Mouse (Mus musculus) heart, postnatal 36 days (tissue): ENCODE results near the gene Ada. TPM values are rescaled to one million over a fixed set of nuclear protein-coding genes. Genes with fewer than 3 reads are reported as not detected.
A peak's percentile ranks its signal among the peaks of the same experiment; 100 is the strongest.
"Not testable (repeated sequence)": the region's sequence is repeated elsewhere in the genome, so short reads cannot be mapped to it uniquely, and the experiment has no call there.

Experiments
- DNase-seq, 2 experiments: peaks; one replicate each; pipeline ENCODE4 v3.0.0; 2021 to 2022
- intact Hi-C: fragments of 180-260 bp; cut with DNase I; formaldehyde crosslinking; loops from one replicate; pipeline ENCODE4 v1.15.1; 2025
- total RNA-seq, 2 experiments: library from RNA; stranded (reverse); gene quantifications; 2 replicates each; pipeline ENCODE4 v1.2.3; 2021

The Ada gene
- total RNA-seq, 2 experiments from 2014 or later: 0.60 to 0.64 TPM

DNA sequence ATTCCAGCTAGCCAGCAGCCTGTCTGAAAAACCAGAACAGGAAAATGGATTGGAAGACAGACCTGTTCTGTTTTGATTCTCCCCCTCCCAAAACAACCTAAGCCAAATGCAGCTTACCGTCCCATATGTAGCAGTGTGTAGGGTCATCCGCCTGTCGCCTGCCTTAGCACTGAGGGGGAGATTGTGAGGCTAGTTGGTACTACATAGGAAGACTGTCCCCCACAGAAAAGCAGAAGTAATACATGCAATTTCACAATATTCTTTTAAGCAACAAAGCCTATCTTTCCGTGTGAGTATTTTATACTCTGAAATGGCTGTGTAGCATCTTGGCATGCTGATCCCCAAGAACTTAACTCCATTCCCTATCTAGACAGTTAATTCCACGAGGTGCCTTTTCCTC lies 47.1 kb downstream of the Ada start:
- intact Hi-C loops: no loop called here
- DNase-seq: no peak

DNA sequence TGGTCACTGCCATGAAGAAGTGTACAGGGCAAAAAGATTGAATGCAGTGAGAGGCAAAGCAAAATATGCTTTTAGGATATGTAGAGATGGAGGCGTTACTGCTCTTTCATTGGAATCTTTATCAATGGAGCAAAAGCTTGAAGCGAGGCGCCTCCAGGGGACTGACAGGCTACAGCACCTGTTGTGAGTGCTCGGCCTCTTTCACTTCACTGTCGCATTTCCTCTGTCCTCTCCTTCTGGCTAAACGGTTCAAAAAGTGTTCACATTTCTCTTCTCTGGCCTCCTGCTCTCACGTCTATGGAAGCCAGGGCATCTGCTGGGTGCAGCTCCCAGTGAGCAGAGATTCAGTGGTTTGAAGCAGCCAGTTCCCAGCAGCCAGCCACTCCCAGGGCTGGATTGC lies 47.6 kb downstream of the Ada start:
- DNase-seq: no peak
- intact Hi-C loops: no loop called here

DNA sequence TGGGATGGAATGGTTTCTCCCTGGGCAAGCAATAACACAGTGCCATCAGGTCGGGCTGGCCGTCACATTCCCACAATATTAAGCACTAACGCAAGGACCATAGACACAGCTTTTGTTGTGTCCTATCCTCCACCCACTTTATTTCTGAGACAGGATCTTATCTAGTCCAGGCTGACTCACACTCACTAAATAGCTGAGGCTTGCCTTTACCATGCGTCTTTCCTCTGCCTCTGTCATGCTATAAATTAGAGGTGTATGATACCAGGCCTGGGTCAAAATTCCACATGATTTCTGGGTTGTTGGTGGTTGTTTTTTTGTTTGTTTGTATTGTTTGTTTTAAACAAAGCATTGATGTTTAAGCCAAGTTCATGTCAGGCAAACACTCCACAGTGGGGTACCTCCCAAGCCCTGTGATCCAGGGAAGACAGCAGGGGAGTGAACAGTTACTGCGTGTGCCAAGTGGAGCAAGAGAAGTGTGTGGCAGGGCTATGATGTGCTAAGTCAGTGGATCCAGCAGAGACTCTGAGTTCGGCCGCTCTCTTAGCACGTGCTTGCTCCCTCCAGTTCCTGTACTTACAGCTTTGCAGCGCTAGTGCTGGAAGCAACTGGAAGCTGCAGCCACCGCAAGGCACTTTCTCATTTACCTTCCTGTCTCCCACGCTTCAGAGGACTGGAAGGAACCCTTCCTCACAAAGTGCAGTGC lies 50.8 kb downstream of the Ada start:
- intact Hi-C loops: loop anchor here (2.0 kb wide), 1 partner anchor 14 kb away; no protein-coding TSS in a partner anchor

DNA sequence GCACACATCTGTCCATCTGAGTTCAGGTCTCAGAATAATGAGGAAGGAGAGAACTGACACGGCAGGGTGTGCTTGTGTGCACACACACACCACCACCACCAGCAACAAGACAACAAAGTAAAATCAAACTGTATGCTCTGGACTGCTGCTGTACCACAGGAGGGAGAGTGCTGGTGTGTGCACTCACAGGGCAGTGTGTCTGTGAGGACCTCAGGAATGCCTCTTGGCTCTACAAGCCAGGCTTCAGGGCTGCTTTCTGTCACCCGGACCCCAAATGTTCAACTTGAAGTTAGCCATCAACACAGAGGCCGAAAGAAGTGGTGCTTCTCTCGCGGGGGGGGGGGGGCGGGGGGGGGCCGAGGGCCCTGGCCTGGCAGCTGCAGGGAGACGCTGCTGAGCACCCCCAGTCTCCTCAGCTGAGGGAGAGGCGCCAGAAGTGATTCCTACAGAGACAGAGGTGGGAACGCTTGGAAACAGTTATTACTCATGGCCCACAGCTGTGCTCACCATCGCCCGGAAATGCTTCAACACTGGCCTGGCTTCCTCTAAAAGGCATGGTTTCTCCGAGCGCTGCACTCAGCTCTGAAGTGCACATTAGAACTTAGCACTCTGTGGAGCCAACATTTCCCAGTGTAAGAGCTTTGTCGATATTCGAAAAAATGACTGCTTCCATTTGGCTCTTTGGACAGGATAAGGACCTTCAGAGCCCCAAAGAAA lies 52.1 kb downstream of the Ada start:
- intact Hi-C loops: loop anchor here (2.0 kb wide), 1 partner anchor 15 kb away; no protein-coding TSS in a partner anchor
- no peak for DNase-seq

More for the DNA sequence above, 50.8 kb downstream of the Ada start:
- no peak for DNase-seq

DNA sequence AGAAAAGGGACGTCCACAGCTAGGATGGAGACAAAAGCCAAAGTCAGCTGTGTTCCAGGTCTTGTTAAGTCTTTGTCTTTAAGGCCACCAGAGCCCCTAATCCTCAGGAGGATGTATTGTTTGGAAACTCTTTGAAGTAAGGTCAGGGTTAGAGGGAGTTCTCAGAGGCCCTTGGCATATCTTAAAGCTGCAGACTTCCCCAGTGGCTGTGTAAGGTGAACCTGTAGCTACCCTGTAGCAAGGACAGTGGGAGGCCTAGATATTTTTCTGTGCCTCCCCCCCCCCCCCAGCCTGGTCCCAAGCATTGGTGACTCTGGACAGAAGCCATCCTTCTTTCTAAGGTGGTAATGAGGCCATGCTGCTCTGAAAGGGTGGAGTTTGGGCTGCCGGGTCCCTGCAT lies 53.3 kb downstream of the Ada start:
- no peak for DNase-seq
- intact Hi-C loops: no loop called here

DNA sequence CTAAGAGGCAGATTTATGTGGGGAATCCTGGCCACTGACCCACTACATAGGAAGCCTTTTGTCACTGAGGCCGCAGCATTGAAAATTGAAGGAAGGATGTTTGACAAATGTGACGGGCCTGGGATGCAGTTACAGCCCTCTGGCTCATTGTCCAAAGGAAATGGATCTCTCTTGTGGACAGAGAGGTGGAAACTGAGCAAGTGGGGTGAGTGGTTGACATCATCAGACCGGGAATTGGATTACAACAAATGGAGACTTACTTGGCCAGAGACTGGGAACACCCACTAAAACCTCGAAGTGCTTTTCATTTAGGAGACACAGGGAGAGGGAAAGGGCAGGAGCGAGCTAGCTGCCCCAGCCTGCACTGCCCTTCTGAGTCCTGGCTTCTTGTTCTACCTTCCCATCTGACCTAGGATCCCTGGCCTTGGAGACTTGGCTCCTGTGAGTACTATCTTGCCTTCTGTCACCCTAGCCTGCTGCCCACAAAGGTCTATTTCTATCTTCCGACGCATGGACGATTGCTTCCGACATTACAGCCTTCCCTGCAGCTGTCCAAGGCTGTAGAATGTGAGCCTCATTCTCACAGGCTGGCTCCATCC lies 56.2 kb downstream of the Ada start:
- no peak for DNase-seq
- intact Hi-C loops: loop anchor here (2.0 kb wide), 1 partner anchor 35 kb away; the partner anchor contains the start of gene Pkig

DNA sequence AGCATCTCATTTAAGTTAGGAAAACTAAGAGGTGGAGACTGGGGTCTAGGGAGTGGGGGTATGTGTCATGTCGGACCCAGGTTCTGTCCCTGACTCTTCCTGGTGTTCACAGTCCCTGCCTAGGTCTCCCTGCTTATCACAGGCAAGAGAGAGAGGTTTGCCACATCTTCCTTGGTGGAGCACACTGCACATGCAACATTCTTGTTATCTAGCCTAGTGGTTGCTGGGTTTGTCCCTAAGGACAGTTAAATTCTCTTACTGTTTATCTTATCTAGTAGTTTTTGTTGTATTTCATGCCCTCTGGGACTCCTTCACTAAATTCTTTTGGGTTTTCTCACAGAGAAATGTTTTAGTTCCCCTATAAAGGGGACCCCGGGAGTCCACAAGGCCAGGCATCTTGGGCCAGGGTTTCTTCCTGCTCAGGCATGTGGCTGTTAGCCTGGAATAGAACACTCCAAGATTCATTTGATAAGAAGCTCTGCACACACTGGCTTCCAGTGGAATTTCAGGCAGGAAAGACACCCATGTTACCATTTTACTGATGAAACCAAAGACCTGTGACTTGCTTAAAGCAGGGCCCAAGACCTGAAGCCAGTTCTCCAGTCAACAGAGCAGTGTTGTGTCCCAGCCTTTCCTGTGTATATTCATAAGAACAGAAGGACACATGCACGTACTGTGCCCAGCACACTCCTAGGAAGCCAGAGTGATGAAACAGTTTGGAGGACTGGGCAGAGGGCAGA lies 57.0 kb downstream of the Ada start:
- intact Hi-C loops: no loop called here
- no peak for DNase-seq

DNA sequence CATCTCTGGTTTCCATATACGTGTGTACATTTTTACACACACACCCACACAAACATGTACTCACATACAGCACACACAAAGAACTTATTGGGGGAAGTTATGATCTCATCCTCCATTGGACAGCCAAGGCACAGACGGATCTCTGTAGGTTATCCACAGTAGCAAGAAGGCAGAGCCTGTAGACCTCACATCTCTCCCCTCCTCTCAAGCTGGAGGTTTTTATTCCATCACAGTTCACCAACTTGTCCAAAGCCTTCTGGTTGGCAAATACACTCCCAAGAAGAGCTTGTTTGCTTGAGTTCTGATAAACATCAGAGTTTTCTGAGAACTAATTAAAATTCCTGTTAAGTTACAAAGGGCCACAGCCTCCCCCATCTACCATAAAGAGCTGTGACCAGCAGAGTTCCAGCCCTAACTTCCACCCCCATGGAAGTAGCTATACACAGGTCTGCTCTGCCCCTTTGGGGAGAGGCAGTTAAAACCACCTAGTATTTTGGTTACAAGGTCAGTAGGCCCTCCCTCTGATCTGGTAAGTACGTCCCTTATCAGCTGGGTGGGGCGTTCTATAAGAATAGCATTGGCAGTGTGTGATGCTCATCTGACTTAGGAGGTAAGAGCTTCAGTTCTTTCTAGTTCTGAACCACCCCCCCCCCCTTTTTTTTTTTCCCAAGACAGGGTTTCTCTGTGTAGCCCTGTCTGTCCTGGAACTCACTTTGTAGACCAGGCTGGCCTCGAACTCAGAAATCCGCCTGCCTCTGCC lies 58.0 kb downstream of the Ada start:
- no peak for DNase-seq
- intact Hi-C loops: no loop called here

DNA sequence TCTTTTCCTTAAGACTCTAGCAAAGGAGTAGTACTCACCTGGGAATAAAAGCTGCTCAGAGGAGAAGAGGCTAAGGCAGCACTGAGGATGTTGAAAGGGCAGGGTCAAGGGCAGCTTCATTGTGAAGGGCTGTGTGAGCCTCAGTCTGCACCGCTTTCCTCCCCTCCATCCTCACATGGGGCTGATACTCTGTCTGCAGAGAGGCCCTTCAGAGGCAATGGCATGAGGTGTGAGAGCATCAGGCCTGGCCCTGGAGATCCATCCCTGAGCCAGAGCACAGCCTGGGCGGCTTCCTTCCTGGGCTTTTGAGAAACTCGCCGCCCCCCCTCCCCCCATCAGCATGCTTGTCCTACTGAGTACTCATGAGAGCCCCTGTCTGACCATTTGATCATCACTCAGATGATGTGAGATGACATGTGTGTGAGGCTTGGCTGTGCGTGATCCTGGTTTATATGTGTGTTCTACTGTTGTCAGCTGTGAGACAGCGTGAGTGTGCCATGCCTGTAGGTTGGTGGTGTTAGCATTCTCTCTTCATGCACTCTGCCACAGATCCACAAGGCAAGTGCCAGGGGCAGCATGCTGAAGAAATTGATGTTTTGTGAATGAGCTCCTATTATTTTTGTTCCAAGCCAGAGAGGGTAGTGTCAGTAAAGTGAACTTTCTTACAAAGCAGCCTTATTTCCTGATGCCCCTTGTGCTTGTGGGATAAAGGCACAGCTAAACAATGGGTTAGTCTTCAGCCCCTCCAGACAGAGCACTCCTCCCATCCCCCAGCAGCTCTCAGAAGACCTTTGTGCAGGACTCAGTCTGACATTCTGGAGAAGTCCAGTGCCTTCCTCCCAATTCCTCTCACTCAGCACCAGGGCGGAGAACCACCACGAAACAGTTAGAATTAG lies 59.4 kb downstream of the Ada start:
- DNase-seq: no peak
- intact Hi-C loops: no loop called here

DNA sequence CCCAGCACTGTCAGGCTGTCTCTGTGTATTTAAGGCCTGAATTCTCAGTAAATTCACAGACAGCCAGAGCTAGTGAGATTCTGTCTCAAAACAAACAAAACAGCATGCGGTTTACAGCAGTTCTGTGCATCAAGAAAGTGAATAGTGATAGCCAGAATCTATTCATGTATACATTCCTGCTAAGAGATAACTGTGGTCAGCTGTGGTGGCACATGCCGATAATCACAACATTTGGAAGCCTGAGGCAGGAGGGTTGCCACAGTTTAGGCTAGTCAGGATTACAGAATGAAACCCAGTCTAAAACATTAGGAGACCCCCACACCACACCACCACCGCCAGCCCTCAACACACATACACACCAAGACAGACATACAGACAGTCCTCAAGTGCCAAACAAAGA lies 60.3 kb downstream of the Ada start:
- DNase-seq: no peak
- intact Hi-C loops: no loop called here

DNA sequence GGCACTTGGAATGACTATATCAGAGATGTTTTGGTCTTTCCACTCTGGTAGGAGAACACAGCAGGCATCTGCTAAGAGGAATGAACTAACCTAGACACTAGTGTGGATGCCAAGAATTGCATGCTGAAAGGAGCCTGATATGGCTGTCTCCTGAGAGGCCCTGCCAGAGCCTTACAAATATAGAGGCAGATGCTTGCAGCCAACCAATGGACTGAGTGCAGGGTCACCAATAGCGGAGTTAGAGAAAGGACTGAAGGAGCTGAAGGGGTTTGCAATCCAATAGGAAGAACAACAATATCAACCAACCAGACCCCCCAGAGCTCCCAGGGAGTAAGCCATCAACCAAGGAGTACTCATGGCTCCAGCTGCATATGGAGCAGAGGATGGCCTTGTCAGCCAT lies 61.7 kb downstream of the Ada start:
- DNase-seq, intact Hi-C loops: not testable (repeated sequence)

DNA sequence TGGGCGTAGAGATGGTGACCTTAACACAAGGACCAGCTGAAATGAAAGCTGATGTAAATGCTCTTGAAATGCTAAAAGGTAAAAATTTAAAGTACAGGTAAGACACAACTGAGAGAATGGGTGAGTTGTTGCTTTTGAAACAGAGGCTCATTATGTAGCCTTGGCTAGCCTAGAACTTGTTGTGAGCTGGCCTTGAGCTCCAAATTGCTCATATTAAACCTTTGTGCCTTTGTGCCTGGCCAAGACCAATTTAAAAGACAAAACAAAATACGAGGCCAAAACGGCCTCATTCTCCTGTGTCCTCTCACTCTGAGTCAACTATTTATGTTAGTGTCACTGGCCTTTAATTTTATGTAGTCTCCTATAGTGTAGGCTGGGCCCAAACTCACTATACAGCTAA lies 63.2 kb downstream of the Ada start:
- intact Hi-C loops: no loop called here
- DNase-seq: no peak

DNA sequence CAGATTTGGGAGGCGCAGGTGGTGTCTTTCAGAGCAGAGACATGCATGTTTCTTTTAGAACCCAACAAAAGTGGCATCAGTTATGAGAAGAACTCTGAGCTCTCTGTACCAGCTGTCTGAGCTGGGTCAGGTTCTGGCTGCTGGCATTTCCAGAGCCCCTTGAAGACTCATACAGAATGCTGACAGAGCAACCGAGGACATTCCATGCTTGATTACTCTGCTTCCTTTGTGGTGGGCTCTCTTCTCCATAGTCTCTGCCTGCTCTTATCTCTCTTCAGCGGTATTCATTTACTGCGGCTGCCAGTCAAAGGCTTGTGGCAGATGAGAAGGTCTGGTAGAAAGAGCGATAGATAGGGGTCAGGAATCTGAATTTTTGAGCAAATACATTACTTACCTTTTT lies 63.8 kb downstream of the Ada start:
- intact Hi-C loops: no loop called here
- no peak for DNase-seq

DNA sequence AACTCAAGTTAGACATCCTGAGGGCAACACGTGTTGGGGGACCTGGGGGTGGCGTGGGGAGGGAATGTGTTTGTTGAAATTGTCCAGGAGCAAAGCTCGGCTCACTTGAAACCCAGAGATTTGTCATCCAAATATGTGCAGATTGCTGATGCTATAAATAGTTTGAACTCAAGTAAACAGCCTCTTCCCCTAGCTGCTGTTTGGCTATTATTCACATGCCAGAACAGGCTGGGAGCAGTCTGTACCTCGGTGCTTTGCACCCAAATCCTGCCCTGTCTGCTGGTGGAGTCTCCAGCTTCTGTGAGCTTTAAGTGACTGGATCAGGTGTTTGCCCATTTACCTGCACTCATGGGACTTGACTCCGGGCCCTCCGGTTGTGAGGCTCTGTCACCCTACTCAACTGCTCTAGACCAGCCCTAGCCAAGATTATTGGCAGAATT lies 64.3 kb downstream of the Ada start:
- intact Hi-C loops: loop anchor here (2.0 kb wide), 1 partner anchor 15 kb away; no protein-coding TSS in a partner anchor
- peak in 1 of 2 experiments; percentile 73 for DNase-seq

DNA sequence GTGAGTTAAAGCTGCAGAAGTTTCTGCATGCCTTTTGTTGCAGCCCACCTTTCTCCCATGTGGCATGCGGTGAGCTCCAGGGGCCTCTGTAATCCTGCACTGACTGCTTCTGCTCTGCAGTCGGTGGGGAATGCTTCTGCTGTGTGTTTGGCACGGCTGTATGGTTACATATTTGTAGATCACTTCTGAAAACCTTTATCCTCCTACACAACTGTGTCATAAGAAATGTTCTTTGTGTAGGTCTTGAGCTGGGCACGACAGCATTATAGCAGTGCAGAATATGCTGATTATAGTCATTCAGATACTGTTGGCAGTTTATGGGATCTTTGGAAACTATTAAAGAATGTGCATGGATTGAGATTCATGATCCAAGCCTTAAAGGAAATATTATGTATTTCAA lies 64.8 kb downstream of the Ada start:
- DNase-seq: no peak
- intact Hi-C loops: loop anchor here (2.0 kb wide), 1 partner anchor 14 kb away; no protein-coding TSS in a partner anchor

DNA sequence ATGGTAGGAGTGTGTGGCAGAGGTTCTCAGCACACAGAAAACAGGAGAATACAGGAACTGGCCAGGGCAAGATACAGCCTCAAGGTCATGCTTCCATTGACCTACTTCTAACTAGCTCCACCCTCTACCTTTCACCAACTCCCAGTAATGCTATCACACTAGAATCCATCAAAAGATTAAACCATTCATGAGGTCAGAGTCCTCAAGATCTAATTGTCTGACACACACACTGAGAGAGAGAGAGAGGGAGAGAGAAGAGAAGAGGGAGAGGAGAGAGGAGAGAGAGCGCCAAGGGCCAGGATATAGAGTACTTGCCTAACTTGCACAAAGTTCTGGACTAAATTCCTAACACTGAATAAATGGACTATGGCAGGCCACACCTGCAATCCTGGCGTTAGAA lies 67.7 kb downstream of the Ada start:
- intact Hi-C loops: no loop called here
- no peak for DNase-seq

DNA sequence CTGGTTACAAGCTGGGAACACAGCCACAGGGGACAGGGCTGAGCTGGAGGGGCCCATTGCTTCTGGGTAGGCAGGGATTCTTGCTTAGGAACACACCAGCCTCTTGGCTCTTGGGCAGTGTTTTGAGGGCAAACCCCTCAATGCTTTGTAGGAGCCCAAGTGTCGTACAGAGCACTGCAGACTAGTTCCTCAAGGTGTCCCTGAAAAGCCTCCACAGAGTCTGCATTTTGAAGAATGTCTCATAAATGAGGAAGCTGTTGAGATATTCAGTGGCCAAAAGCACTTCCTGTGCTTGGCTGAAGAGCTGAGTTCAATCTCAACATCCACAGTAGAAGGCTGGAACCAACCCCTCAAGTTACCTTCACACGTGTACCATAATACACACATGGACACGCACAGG lies 73.3 kb downstream of the Ada start:
- no peak for DNase-seq
- intact Hi-C loops: no loop called here
